Comparison of ENCODE assay signal across 12 mouse cellular contexts in genomic region chr6:129097929-129098328, GRCm38 (mm10). TPM values are rescaled to one million over a fixed set of nuclear protein-coding genes. Genes with fewer than 3 reads are reported as not detected.
A peak's percentile ranks its signal among the peaks of the same experiment; 100 is the strongest.
DNase-seq lines count a peak whose midpoint lies in the region; ATAC-seq and TF ChIP-seq lines count a peak whose summit lies in the region.
"Had no signal": no experiment of that assay in that cellular context is flagged by ENCODE, and none has a peak within 500 bp of the region (broad histone marks: within the 10 kb centered on the region; RNA-seq: fewer than 3 reads in every experiment).

No protein-coding gene starts in this region.

- 0 out of 2 replicates have a peak, but pooled peaks have one; percentile 8 for ATAC-seq in liver, embryonic 14.5 days (ENCODE audit: insufficient read depth)
- ATAC-seq in liver, postnatal 0 days = no peak
- ATAC-seq in intestine, postnatal 0 days = no peak
- peak; percentile 75; the same call in 1 of the 2 replicates for ATAC-seq in monocyte, adult 5-6 weeks (replicated peaks; ENCODE audit: insufficient number of reproducible peaks, low FRiP score, low TSS enrichment, poor library complexity, severe bottlenecking)
- no peak for ATAC-seq in midbrain, embryonic 15.5 days (replicated peaks)

- 0 out of 4 replicates have a peak, but pooled peaks cover 0 to 4% of the 10 kb centered on the region in 2 experiments for H3K4me1 ChIP-seq in liver, embryonic 14.5 days (replicated peaks; ENCODE audit: control insufficient read depth in 2 of 2, insufficient read depth in 2 of 2, low read length in 1 of 2)
- no peaks in the 10 kb centered on the region for H3K4me1 ChIP-seq in liver, postnatal 0 days (ENCODE audit: insufficient read depth)
- no peaks in the 10 kb centered on the region for H3K4me1 ChIP-seq in intestine, postnatal 0 days (replicated peaks; ENCODE audit: control insufficient read depth, insufficient read depth, low read length)
- no peaks in the 10 kb centered on the region for H3K4me1 ChIP-seq in midbrain, embryonic 15.5 days
- H3K4me1 ChIP-seq: hindbrain, embryonic 10.5 days; neural tube, embryonic 13.5 days had no signal

- 9% methylated on average over 1 of the region's 1 CpGs for WGBS in liver, embryonic 14.5 days (ENCODE audit: insufficient replicate concordance)
- 23% methylated on average over 1 of the region's 1 CpGs for WGBS in liver, postnatal 0 days (ENCODE audit: insufficient replicate concordance)
- WGBS in intestine, postnatal 0 days = 26% methylated on average over 1 of the region's 1 CpGs
- WGBS in midbrain, embryonic 15.5 days = 52% methylated on average over 1 of the region's 1 CpGs

- H3K36me3 ChIP-seq in liver, embryonic 14.5 days (replicated peaks; ENCODE audit: control insufficient read depth, insufficient read depth, low read depth) = no peaks in the 10 kb centered on the region
- H3K36me3 ChIP-seq in liver, postnatal 0 days (replicated peaks; ENCODE audit: insufficient read depth, low read length) = no peaks in the 10 kb centered on the region
- H3K36me3 ChIP-seq in intestine, postnatal 0 days (ENCODE audit: control insufficient read depth, insufficient read depth) = peaks cover 12% of the 10 kb centered on the region; the same call in 1 of the 2 replicates
- no peaks in the 10 kb centered on the region for H3K36me3 ChIP-seq in midbrain, embryonic 15.5 days (replicated peaks)
- H3K36me3 ChIP-seq: hindbrain, embryonic 10.5 days; neural tube, embryonic 13.5 days had no signal

- no peak for TF ChIP-seq EP300 in liver, embryonic 14.5 days (IDR thresholded peaks at IDR 0.05; ENCODE audit: low read depth)
- no peak for TF ChIP-seq EP300 in liver, postnatal 0 days (IDR thresholded peaks at IDR 0.05; ENCODE audit: low read depth)

- no peak overlapping the region for H3K9ac ChIP-seq in liver, embryonic 14.5 days (replicated peaks)
- H3K9ac ChIP-seq in liver, postnatal 0 days (replicated peaks) = no peak overlapping the region
- peak overlapping the region; percentile 53 for H3K9ac ChIP-seq in intestine, postnatal 0 days (ENCODE audit: low read depth, low read length)
- no peak overlapping the region for H3K9ac ChIP-seq in midbrain, embryonic 15.5 days
- H3K9ac ChIP-seq: neural tube, embryonic 13.5 days had no signal

- no peak overlapping the region for H3K4me3 ChIP-seq in liver, embryonic 14.5 days (ENCODE audit: insufficient read depth in 1 of 2, low read depth in 2 of 2, low read length in 2 of 2)
- H3K4me3 ChIP-seq in liver, postnatal 0 days (ENCODE audit: low read depth, low read length) = no peak overlapping the region
- peak overlapping the region; percentile 20 for H3K4me3 ChIP-seq in intestine, postnatal 0 days (ENCODE audit: low read depth, low read length)
- no peak overlapping the region for H3K4me3 ChIP-seq in midbrain, embryonic 15.5 days
- H3K4me3 ChIP-seq: hindbrain, embryonic 10.5 days; neural tube, embryonic 13.5 days had no signal

- no peak overlapping the region for H3K27ac ChIP-seq in liver, embryonic 14.5 days
- no peak overlapping the region for H3K27ac ChIP-seq in liver, postnatal 0 days (ENCODE audit: low read depth)
- H3K27ac ChIP-seq in intestine, postnatal 0 days (ENCODE audit: low read depth, low read length) = peak overlapping the region; percentile 29; the same call in 1 of the 2 replicates
- H3K27ac ChIP-seq in midbrain, embryonic 15.5 days = no peak overlapping the region
- H3K27ac ChIP-seq: hindbrain, embryonic 10.5 days; neural tube, embryonic 13.5 days had no signal

- no peaks in the 10 kb centered on the region for H3K27me3 ChIP-seq in liver, embryonic 14.5 days (ENCODE audit: control insufficient read depth, insufficient read depth, low read length)
- H3K27me3 ChIP-seq in liver, postnatal 0 days (ENCODE audit: insufficient read depth, low read length) = no peaks in the 10 kb centered on the region
- no peaks in the 10 kb centered on the region for H3K27me3 ChIP-seq in intestine, postnatal 0 days (replicated peaks; ENCODE audit: control insufficient read depth, insufficient read depth, low read length)
- H3K27me3 ChIP-seq in midbrain, embryonic 15.5 days (replicated peaks) = no peaks in the 10 kb centered on the region
- H3K27me3 ChIP-seq: neural tube, embryonic 13.5 days had no signal

- H3K4me2 ChIP-seq in liver, embryonic 14.5 days (ENCODE audit: low read depth) = no peak overlapping the region
- H3K4me2 ChIP-seq in liver, postnatal 0 days (ENCODE audit: low read depth, low read length) = no peak overlapping the region
- peak overlapping the region; percentile 49 for H3K4me2 ChIP-seq in intestine, postnatal 0 days (replicated peaks; ENCODE audit: low read depth)
- no peak overlapping the region for H3K4me2 ChIP-seq in midbrain, embryonic 15.5 days
- H3K4me2 ChIP-seq: neural tube, embryonic 13.5 days had no signal

- no peaks in the 10 kb centered on the region for H3K9me3 ChIP-seq in liver, embryonic 14.5 days (ENCODE audit: control insufficient read depth, low read length)
- H3K9me3 ChIP-seq in liver, postnatal 0 days (ENCODE audit: low read length) = no peaks in the 10 kb centered on the region
- H3K9me3 ChIP-seq in intestine, postnatal 0 days (ENCODE audit: control insufficient read depth) = no peaks in the 10 kb centered on the region
- H3K9me3 ChIP-seq in midbrain, embryonic 15.5 days = no peaks in the 10 kb centered on the region
- H3K9me3 ChIP-seq: hindbrain, embryonic 10.5 days; neural tube, embryonic 13.5 days had no signal

- TF ChIP-seq CTCF in liver, embryonic 14.5 days (IDR thresholded peaks at IDR 0.05; ENCODE audit: low read depth) = no peak
- TF ChIP-seq CTCF in liver, postnatal 0 days (IDR thresholded peaks at IDR 0.05; ENCODE audit: low read depth) = no peak
- no peak for TF ChIP-seq CTCF in intestine, postnatal 0 days (IDR thresholded peaks at IDR 0.05; ENCODE audit: low read depth)

- DNase-seq in liver, embryonic 14.5 days (ENCODE audit: low read depth in 3 of 3, low spot score in 3 of 3) = no peak
- no peak for DNase-seq in liver, postnatal 0 days
- peak; percentile 46 to 64 for DNase-seq in adrenal gland, postnatal 36 days
- no peak for DNase-seq in right cerebral cortex, postnatal 10 days (ENCODE audit: low spot score in 2 of 2)
- no peak for DNase-seq in frontal cortex, postnatal 10 days (ENCODE audit: low spot score in 2 of 2)
- DNase-seq: cerebellum, adult 11 months had no signal

RNA-seq across cellular contexts. Expression of gene Clec2e, which starts 2.8 kb away (rescaled TPM):
- not detected in 2 replicates for polyA plus RNA-seq in liver, embryonic 14.5 days (2012; rRNA removed)
- polyA plus RNA-seq in liver, embryonic 14.5 days (2014; fragmentation: Nextera tagmentation; extraction: Ambion mirVana) = not detected in 2 replicates
- not detected in 2 replicates for polyA plus RNA-seq in liver, postnatal 0 days (2015; fragmentation: Nextera tagmentation; extraction: Ambion mirVana)
- total RNA-seq in adrenal gland, postnatal 36 days (2021) = not detected
- polyA plus RNA-seq in intestine, postnatal 0 days (2015; fragmentation: Nextera tagmentation; extraction: Ambion mirVana) = 76.4 and 89.8 TPM in 2 replicates
- 0.29 TPM in 1 of 3 replicates, not detected in the others for total RNA-seq in monocyte, adult 5-6 weeks (2017)
- not detected in 2 replicates for polyA plus RNA-seq in midbrain, embryonic 15.5 days (2015; fragmentation: Nextera tagmentation; extraction: Ambion mirVana)
- total RNA-seq: layer of hippocampus, postnatal 14 days had no signal
- polyA plus RNA-seq: hindbrain, embryonic 10.5 days; neural tube, embryonic 13.5 days had no signal

RNA-seq across cellular contexts. Expression of gene Klrb1f, which starts 52.2 kb away (rescaled TPM):
- 0.16 and 0.23 TPM in 2 replicates for polyA plus RNA-seq in liver, embryonic 14.5 days (2012; rRNA removed)
- polyA plus RNA-seq in liver, embryonic 14.5 days (2014; fragmentation: Nextera tagmentation; extraction: Ambion mirVana) = 0.15 and 0.72 TPM in 2 replicates
- 0.27 and 0.59 TPM in 2 replicates for polyA plus RNA-seq in liver, postnatal 0 days (2015; fragmentation: Nextera tagmentation; extraction: Ambion mirVana)
- not detected for total RNA-seq in adrenal gland, postnatal 36 days (2021)
- 0.25 and 0.44 TPM in 2 replicates for polyA plus RNA-seq in intestine, postnatal 0 days (2015; fragmentation: Nextera tagmentation; extraction: Ambion mirVana)
- total RNA-seq in monocyte, adult 5-6 weeks (2017) = 14.0 to 119 TPM (median 27.1 TPM) in 3 replicates
- 0.55 and 0.81 TPM in 2 replicates for polyA plus RNA-seq in midbrain, embryonic 15.5 days (2015; fragmentation: Nextera tagmentation; extraction: Ambion mirVana)
- total RNA-seq: layer of hippocampus, postnatal 14 days had no signal

Comparison
In these comparisons a context has a peak if more than half of its experiments do, and no peak if none do; other contexts are left out.
1. ATAC-seq: peak in liver, embryonic 14.5 days (single experiment) and monocyte, adult 5-6 weeks (single experiment); none in liver, postnatal 0 days (single experiment), intestine, postnatal 0 days (single experiment) and midbrain, embryonic 15.5 days (single experiment).
2. DNase-seq: peak in adrenal gland, postnatal 36 days (2 of 2); none in liver, embryonic 14.5 days (0 of 3), liver, postnatal 0 days (single experiment), right cerebral cortex, postnatal 10 days (0 of 2) and frontal cortex, postnatal 10 days (0 of 2).
3. RNA of gene Clec2e, which starts 2.8 kb away (polyA plus RNA-seq): 76.4 to 89.8 TPM in intestine, postnatal 0 days; not detected in liver, postnatal 0 days, not detected in liver, embryonic 14.5 days and not detected in midbrain, embryonic 15.5 days; every median in the first group is over 10 times any median in the second.